Mouse (Mus musculus): ENCODE data around the gene Ly6g6c. TPM values are rescaled to one million over a fixed set of nuclear protein-coding genes. Genes with fewer than 3 reads are reported as not detected.

Gene Ly6g6c
- polyA plus RNA-seq, 1 experiment from 2014 or later, result 0.24 TPM

GRCm38 (mm10) chr17:35094475-35095365, 29.5 kb downstream of the Ly6g6c start:
- Histone ChIP-seq H3K27ac (ENCODE audit: low read length) (no peak overlapping the region), H3K36me3 (ENCODE audit: control insufficient read depth, insufficient read depth) (peaks cover 53% of the 10 kb centered on the region), H3K4me2 (ENCODE audit: low read depth, low read length) (no peak overlapping the region), H3K4me3 (ENCODE audit: low read depth, low read length) (no peak overlapping the region), H3K9me3 (replicated peaks; ENCODE audit: control insufficient read depth, low read length) (no peaks in the 10 kb centered on the region), H3K9ac (ENCODE audit: low read depth, low read length) (no peak overlapping the region), H3K4me1 (ENCODE audit: control insufficient read depth, low read depth, low read length) (peaks cover 11% of the 10 kb centered on the region), H3K27me3 (ENCODE audit: control insufficient read depth, insufficient read depth, low read depth, low read length) (no peaks in the 10 kb centered on the region)
- no peak for ATAC-seq (ENCODE audit: low read depth)
- 82% methylated on average over 15 of the region's 15 CpGs for WGBS (ENCODE audit: insufficient replicate concordance)

GRCm38 (mm10) chr17:35096597-35096996, 31.4 kb downstream of the Ly6g6c start:
- H3K4me2 ChIP-seq (ENCODE audit: low read depth, low read length), result no peak overlapping the region
- H3K4me1 ChIP-seq (ENCODE audit: control insufficient read depth, low read depth, low read length), result no peaks in the 10 kb centered on the region
- no peak for ATAC-seq (ENCODE audit: low read depth)
- 86% methylated on average over 12 of the region's 12 CpGs for WGBS (ENCODE audit: insufficient replicate concordance)
- no peak overlapping the region for H3K27ac ChIP-seq (ENCODE audit: low read length)
- no peaks in the 10 kb centered on the region for H3K9me3 ChIP-seq (replicated peaks; ENCODE audit: control insufficient read depth, low read length)
- H3K36me3 ChIP-seq (ENCODE audit: control insufficient read depth, insufficient read depth), result peaks cover 63% of the 10 kb centered on the region
- H3K27me3 ChIP-seq (ENCODE audit: control insufficient read depth, insufficient read depth, low read depth, low read length), result no peaks in the 10 kb centered on the region
- no peak overlapping the region for H3K9ac ChIP-seq (ENCODE audit: low read depth, low read length)
- no peak overlapping the region for H3K4me3 ChIP-seq (ENCODE audit: low read depth, low read length)

- WGBS (ENCODE audit: insufficient replicate concordance), result 82% methylated on average over 12 of the region's 12 CpGs
- no peak overlapping the region for H3K4me2 ChIP-seq (ENCODE audit: low read depth, low read length)
- H3K27me3 ChIP-seq (ENCODE audit: control insufficient read depth, insufficient read depth, low read depth, low read length), result no peaks in the 10 kb centered on the region
- H3K4me3 ChIP-seq (ENCODE audit: low read depth, low read length), result no peak overlapping the region
- no peaks in the 10 kb centered on the region for H3K4me1 ChIP-seq (ENCODE audit: control insufficient read depth, low read depth, low read length)
- H3K9me3 ChIP-seq (replicated peaks; ENCODE audit: control insufficient read depth, low read length), result no peaks in the 10 kb centered on the region
- no peak for ATAC-seq (ENCODE audit: low read depth)
- H3K27ac ChIP-seq (ENCODE audit: low read length), result no peak overlapping the region
- no peak overlapping the region for H3K9ac ChIP-seq (ENCODE audit: low read depth, low read length)
- peaks cover 66% of the 10 kb centered on the region for H3K36me3 ChIP-seq (ENCODE audit: control insufficient read depth, insufficient read depth)
Measured at GRCm38 (mm10) chr17:35097164-35097655, 32.0 kb downstream of the Ly6g6c start.

- Histone ChIP-seq H3K36me3 (ENCODE audit: control insufficient read depth, insufficient read depth) (peaks cover 51% of the 10 kb centered on the region), H3K4me3 (ENCODE audit: low read depth, low read length) (no peak overlapping the region), H3K9me3 (replicated peaks; ENCODE audit: control insufficient read depth, low read length) (no peaks in the 10 kb centered on the region), H3K9ac (ENCODE audit: low read depth, low read length) (no peak overlapping the region), H3K4me2 (ENCODE audit: low read depth, low read length) (no peak overlapping the region), H3K4me1 (ENCODE audit: control insufficient read depth, low read depth, low read length) (peaks cover 29% of the 10 kb centered on the region), H3K27me3 (ENCODE audit: control insufficient read depth, insufficient read depth, low read depth, low read length) (no peaks in the 10 kb centered on the region), H3K27ac (ENCODE audit: low read length) (no peak overlapping the region)
- ATAC-seq (ENCODE audit: low read depth), result no peak
- 69% methylated on average over 10 of the region's 10 CpGs for WGBS (ENCODE audit: insufficient replicate concordance)
Measured at GRCm38 (mm10) chr17:35100196-35100765, 35.1 kb downstream of the Ly6g6c start.

- H3K4me3 ChIP-seq (ENCODE audit: low read depth, low read length), result no peak overlapping the region
- WGBS (ENCODE audit: insufficient replicate concordance), result 82% methylated on average over 11 of the region's 11 CpGs
- H3K9ac ChIP-seq (ENCODE audit: low read depth, low read length), result no peak overlapping the region
- ATAC-seq (ENCODE audit: low read depth), result no peak
- H3K4me2 ChIP-seq (ENCODE audit: low read depth, low read length), result no peak overlapping the region
- no peak overlapping the region for H3K27ac ChIP-seq (ENCODE audit: low read length)
- H3K9me3 ChIP-seq (replicated peaks; ENCODE audit: control insufficient read depth, low read length), result no peaks in the 10 kb centered on the region
- no peaks in the 10 kb centered on the region for H3K27me3 ChIP-seq (ENCODE audit: control insufficient read depth, insufficient read depth, low read depth, low read length)
- H3K36me3 ChIP-seq (ENCODE audit: control insufficient read depth, insufficient read depth), result peaks cover 48% of the 10 kb centered on the region
- peaks cover 38% of the 10 kb centered on the region for H3K4me1 ChIP-seq (ENCODE audit: control insufficient read depth, low read depth, low read length)
Measured at GRCm38 (mm10) chr17:35101161-35101560, 36.0 kb downstream of the Ly6g6c start.

GRCm38 (mm10) chr17:35102299-35102698, 37.1 kb downstream of the Ly6g6c start:
- H3K4me2 ChIP-seq (ENCODE audit: low read depth, low read length), result no peak overlapping the region
- H3K36me3 ChIP-seq (ENCODE audit: control insufficient read depth, insufficient read depth), result peaks cover 38% of the 10 kb centered on the region
- H3K9me3 ChIP-seq (replicated peaks; ENCODE audit: control insufficient read depth, low read length), result no peaks in the 10 kb centered on the region
- no peak for ATAC-seq (ENCODE audit: low read depth)
- H3K4me1 ChIP-seq (ENCODE audit: control insufficient read depth, low read depth, low read length), result peaks cover 38% of the 10 kb centered on the region
- 76% methylated on average over 8 of the region's 8 CpGs for WGBS (ENCODE audit: insufficient replicate concordance)
- no peaks in the 10 kb centered on the region for H3K27me3 ChIP-seq (ENCODE audit: control insufficient read depth, insufficient read depth, low read depth, low read length)
- H3K4me3 ChIP-seq (ENCODE audit: low read depth, low read length), result no peak overlapping the region
- no peak overlapping the region for H3K9ac ChIP-seq (ENCODE audit: low read depth, low read length)
- H3K27ac ChIP-seq (ENCODE audit: low read length), result peak overlapping the region; percentile 49; the same call in 1 of the 2 replicates

GRCm38 (mm10) chr17:35103221-35103690, 38.1 kb downstream of the Ly6g6c start:
- ATAC-seq (ENCODE audit: low read depth), result peak; percentile 30
- Histone ChIP-seq H3K4me2 (ENCODE audit: low read depth, low read length) (no peak overlapping the region; the same call in 1 of the 2 replicates), H3K4me3 (ENCODE audit: low read depth, low read length) (no peak overlapping the region), H3K27ac (ENCODE audit: low read length) (peak overlapping the region; percentile 83), H3K9ac (ENCODE audit: low read depth, low read length) (no peak overlapping the region; the same call in 1 of the 2 replicates), H3K4me1 (ENCODE audit: control insufficient read depth, low read depth, low read length) (peaks cover 38% of the 10 kb centered on the region), H3K36me3 (ENCODE audit: control insufficient read depth, insufficient read depth) (peaks cover 29% of the 10 kb centered on the region), H3K9me3 (replicated peaks; ENCODE audit: control insufficient read depth, low read length) (no peaks in the 10 kb centered on the region), H3K27me3 (ENCODE audit: control insufficient read depth, insufficient read depth, low read depth, low read length) (no peaks in the 10 kb centered on the region)
- WGBS (ENCODE audit: insufficient replicate concordance), result 43% methylated on average over 6 of the region's 6 CpGs

DNA sequence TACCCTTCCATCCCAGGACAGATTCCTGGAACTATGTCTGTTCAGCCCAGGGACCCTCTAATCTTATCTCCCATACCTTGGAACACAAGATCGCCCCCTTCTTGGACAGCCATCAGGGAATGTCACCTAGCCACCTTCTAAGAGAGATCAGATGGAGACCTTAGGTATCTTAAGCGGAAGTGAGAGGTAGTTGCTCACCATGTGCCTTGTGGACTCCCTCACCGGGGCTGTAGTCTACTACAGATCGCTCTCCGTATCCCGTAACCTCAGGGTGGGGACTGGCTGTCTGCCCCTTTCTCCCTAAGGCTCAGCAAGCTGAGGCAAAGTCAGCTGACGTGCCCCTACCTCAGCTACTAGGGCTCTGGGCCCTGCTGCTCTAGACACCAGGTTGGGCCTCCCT, 38.9 kb downstream of the Ly6g6c start:
- peaks cover 38% of the 10 kb centered on the region for H3K4me1 ChIP-seq (ENCODE audit: control insufficient read depth, low read depth, low read length)
- 66% methylated on average over 7 of the region's 7 CpGs for WGBS (ENCODE audit: insufficient replicate concordance)
- peak overlapping the region; percentile 46; the same call in 1 of the 2 replicates for H3K4me2 ChIP-seq (ENCODE audit: low read depth, low read length)
- H3K4me3 ChIP-seq (ENCODE audit: low read depth, low read length), result no peak overlapping the region
- H3K27me3 ChIP-seq (ENCODE audit: control insufficient read depth, insufficient read depth, low read depth, low read length), result no peaks in the 10 kb centered on the region
- H3K9me3 ChIP-seq (replicated peaks; ENCODE audit: control insufficient read depth, low read length), result no peaks in the 10 kb centered on the region
- H3K9ac ChIP-seq (ENCODE audit: low read depth, low read length), result peak overlapping the region; percentile 43
- peak overlapping the region; percentile 83 for H3K27ac ChIP-seq (ENCODE audit: low read length)
- ATAC-seq (ENCODE audit: low read depth), result no peak
- peaks cover 27% of the 10 kb centered on the region for H3K36me3 ChIP-seq (ENCODE audit: control insufficient read depth, insufficient read depth)

DNA sequence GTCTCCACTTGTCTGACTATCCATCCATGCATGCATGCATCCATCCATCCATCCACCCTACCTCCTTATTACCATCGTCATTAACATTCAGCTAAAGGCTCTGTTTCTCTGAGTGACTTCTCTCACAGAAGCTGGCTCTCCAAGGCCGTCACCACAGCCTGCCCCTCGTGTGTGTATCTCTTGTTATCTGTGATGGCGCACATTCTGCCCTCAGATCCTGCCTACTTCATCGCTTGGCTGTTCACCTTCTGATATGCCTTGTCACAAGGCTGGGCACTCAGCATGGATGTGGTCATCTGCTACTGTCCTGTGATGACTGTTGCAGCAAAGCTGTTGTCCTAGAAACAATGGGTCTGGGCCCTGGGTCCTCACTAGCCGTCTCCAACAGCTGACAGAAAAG, 39.6 kb downstream of the Ly6g6c start:
- no peak overlapping the region for H3K4me3 ChIP-seq (ENCODE audit: low read depth, low read length)
- H3K4me1 ChIP-seq (ENCODE audit: control insufficient read depth, low read depth, low read length), result peaks cover 38% of the 10 kb centered on the region

More for the DNA sequence above, 39.6 kb downstream of the Ly6g6c start:
- Histone ChIP-seq H3K9me3 (replicated peaks; ENCODE audit: control insufficient read depth, low read length) (no peaks in the 10 kb centered on the region), H3K27me3 (ENCODE audit: control insufficient read depth, insufficient read depth, low read depth, low read length) (no peaks in the 10 kb centered on the region), H3K27ac (ENCODE audit: low read length) (peak overlapping the region; percentile 83), H3K4me2 (ENCODE audit: low read depth, low read length) (peak overlapping the region; percentile 46), H3K9ac (ENCODE audit: low read depth, low read length) (peak overlapping the region; percentile 43; the same call in 1 of the 2 replicates), H3K36me3 (ENCODE audit: control insufficient read depth, insufficient read depth) (peaks cover 23% of the 10 kb centered on the region)
- WGBS (ENCODE audit: insufficient replicate concordance), result 32% methylated on average over 6 of the region's 6 CpGs
- ATAC-seq (ENCODE audit: low read depth), result peak; percentile 88

Measured in liver, embryonic 16.5 days (tissue).